Mouse (Mus musculus) fibroblast of lung, adult 2 months (primary cell): ENCODE data around the gene Gm21885.
"Not testable (repeated sequence)": the region's sequence is repeated elsewhere in the genome, so short reads cannot be mapped to it uniquely, and the experiment has no call there.

ENCODE experiments used
- DNase-seq: peaks from one replicate; pipeline ENCODE4 v3.0.0-alpha.2; 2011; ENCODE audit warnings: low read depth

The Gm21885 gene

DNA sequence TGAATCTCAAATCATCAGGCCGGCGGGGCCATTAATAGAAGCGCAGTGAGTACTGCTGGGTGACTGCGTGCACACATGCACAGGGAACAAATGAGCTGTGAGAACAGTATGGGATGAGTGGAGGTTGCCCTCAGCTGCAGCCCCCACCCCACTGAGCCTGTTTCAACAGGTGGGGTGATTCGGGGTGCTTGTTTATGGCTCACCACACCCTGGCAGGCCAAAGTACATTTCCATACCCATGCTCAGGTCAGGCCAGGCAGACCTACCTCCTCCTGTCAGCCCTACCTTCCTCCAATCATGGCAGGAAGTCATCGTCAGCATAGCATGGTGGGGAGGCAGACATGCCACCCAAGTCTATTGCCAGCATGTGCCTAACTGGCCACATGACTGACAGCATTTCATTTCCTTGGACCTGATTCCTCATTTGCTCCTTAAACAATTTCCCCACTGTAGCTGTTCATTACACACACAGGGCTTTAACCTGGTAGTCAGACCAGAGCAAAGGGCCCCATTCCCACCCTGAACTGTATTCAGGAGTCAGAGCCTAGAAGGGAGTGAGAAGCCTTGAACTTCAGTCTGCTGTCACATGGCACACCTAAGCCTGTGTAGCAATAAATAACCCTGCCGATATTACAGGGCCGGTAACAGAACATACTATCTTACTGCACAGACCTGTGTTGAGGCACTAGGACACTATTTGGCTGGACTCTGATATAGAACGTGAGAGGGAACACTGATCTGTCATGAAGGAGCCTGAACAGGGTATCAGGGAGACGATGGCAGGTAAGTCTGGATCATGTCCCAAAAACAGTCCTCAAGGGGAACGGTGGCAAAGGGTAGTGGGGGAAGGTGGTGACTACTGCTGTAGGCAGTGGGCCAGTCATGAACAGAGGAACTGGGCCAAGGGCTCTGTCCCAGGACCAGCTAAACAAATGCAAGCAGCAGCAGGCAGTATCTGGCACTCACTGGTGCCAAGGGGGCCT is at the start of gene Gm21885:
Gene Gm21885 (plus strand): TSS at position 675 of the 983 bp plus-strand sequence.
- DNase-seq, result no peak

- no peak for DNase-seq
Measured at GRCm38 (mm10) chr11:94233405-94233804, 48.3 kb upstream of the Gm21885 start.

- no peak for DNase-seq
Measured at GRCm38 (mm10) chr11:94234380-94234779, 47.3 kb upstream of the Gm21885 start.

DNA sequence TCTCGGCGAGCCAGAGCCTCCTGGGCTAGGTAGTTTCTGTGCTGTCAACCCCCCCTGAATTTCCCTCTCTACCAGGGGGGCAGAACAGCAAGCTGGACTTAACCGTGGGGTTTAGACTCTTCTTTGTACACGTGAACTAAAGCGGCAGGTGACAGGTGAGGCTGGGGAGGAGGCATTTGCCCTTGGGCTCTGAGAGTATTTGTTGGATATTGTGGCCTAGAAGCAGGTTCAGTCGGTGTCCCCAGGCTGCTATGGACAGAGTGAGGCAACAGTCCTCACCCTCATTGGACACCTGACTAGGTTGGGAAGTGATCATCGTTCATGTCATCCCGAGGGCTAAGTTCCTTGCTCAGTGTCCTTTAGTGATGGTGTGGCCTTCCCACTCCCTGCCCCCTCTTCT is 46.8 kb upstream of the Gm21885 start:
- DNase-seq, result no peak

GRCm38 (mm10) chr11:94236074-94236473 is 45.6 kb upstream of the Gm21885 start:
- DNase-seq, result no peak

- DNase-seq, result no peak
Measured at GRCm38 (mm10) chr11:94238786-94239185, 42.9 kb upstream of the Gm21885 start.

GRCm38 (mm10) chr11:94239706-94240105 is 42.0 kb upstream of the Gm21885 start:
- no peak for DNase-seq

DNA sequence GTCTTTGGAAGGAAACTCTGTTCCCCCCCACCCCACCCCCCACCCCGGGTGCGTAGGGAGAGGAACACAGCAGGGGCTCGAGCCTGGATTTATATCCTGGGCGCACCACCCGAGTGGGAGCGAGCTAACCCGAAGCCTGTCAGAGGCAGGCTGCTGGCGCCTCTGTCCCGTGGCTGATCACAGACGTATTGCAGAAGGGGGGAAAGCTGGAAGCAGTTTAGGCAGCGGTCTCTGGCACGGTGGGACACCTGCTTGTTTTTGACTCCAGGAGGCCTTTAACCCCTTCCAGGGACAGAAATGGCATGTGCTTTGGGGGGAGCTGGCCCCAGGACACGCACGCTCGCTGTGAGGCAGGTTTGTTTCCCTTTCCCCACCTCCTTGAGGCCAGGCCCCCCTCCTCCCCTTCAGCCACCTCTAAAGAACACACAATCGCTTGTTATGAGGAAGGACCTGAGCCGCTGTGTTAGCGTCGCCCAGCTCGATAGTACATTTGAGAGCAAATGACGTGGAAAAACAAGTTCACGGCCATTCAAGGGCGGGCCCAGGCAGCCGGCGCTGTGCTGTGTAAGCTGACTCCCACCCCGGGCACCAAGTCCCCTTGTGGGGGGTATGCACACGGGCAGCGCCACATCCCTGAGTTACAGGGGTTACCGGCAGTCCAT is 38.8 kb upstream of the Gm21885 start:
- no peak for DNase-seq

DNA sequence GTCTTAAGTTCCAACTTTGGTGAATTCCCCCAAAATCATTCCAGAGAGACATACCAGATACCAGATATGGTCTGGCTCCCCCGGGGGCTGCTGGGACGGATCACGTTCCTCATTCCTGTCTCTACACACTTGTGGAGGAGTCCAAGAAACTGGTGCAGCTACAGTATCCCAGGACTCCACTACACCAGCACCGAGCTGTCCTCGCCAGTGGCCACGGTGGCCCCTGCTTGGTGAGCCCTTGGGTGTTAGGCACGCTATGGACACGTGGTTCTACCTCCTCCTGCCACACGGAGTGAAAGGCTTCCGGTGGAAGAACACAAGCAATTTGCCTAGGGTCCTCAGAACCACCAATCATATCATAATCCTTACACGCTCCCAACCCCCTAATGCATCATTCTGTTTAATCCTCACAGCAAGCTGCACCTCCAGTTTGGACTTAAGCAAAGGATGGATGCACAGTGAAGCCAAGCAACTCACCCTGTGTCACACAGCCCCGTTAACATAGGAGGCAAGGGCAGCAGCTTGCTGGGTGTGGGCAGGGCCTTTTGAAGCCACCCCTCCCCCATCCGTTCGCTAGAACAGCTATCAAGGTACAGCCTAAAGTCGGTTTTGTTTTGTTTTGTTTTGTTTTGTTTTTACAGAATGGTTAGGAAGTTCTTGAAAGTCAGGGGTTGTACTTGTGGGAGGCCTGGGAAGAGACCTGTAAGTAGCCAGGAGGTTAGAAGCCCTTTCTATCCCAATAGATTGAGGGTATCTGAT is 38.1 kb upstream of the Gm21885 start:
- no peak for DNase-seq

DNA sequence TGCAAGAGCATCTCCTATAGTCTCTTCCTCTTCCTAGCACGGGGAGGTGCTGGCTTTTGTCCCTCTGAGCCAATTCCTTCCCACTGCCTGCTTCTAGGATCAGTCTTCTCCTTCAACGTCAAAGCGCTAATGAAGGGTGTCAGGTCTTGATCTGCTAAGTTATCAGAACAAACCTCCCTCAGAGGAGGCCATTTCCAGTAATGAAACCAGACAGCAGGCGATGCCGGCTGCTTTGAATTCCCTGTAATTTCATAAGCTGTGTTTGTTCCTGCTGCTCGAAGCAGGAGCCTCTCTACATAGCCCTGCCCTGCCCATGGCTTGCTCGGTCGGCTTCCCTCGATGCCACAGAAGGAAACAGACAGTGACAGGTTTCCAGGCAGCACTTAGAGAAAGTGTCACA is 37.3 kb upstream of the Gm21885 start:
- no peak for DNase-seq

DNA sequence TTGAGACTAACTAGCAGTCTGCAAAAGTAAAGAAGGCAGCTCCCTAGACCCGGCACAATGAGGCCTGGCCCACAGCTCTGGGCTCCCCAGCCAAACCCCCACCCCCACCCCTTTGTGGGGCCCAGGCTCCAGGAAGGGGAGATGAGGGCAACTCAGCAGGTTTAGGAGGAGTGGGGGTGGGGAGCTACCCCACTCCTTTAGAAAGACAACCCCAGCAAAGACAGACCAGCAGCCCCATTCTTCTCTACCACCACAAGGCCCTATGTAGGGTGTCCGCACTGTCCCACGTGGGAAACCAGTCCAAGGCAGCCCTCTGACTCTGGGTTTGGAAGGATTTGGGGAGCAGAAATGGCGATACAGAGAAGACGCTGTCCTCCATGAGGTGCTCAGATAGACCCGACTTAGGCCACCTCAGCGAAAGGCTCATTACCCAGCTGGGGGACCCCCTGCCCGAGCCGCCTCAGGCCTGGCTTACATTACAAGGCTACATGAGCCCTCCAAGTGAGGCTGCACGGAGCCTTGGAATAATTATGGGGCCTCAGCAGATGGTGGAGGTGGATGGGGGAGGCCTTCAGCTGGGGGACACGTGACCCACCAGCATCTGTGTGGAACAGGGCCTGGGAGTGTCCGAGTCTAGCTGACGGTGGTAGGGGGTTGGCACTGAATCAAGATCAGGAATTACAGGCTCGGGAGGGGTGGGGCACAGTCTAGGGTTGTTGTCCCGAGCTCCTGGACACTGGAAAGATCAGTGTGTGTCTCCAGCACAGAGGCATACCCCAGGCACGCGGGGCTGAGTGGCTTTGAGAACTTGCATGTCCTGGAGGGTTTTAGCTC is 35.5 kb upstream of the Gm21885 start, which contains the start of gene Wfikkn2:
Gene Wfikkn2 (minus strand): TSS at position 51 of the 834 bp plus-strand sequence.
- DNase-seq, result no peak

DNA sequence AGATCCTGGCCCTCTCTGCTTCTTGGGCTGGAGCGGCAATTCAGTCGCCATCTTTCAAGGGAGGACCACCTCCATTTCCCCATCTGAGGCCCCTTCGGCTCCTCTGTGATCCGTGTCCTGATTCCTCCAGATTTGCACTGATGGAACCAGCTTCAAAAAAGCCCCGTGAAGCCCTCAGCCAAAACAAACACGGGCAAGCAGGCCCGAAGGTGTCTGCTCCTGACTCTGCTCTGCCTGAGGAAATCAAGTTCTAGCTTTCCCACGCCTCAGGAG is 34.9 kb upstream of the Gm21885 start:
- no peak for DNase-seq

DNA sequence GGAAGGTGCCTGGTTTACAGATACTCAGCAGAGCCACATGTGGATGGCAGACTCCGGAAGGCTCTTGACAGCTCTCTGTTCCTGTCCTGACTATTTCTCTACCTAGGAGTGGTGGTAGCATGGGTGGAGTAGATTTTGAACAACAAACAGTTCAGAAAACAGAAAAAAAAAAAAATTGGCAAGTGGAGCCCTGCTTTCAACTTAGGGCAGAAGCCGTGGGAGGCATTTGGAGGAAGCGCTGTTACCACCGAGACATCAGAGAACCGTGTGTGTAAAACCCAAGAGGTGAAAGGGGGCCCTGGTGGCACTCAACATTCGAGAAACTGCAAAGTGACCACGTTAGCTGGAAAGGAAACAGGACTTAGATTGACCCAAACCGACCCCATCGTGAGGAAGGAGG is 28.5 kb upstream of the Gm21885 start:
- no peak for DNase-seq

DNA sequence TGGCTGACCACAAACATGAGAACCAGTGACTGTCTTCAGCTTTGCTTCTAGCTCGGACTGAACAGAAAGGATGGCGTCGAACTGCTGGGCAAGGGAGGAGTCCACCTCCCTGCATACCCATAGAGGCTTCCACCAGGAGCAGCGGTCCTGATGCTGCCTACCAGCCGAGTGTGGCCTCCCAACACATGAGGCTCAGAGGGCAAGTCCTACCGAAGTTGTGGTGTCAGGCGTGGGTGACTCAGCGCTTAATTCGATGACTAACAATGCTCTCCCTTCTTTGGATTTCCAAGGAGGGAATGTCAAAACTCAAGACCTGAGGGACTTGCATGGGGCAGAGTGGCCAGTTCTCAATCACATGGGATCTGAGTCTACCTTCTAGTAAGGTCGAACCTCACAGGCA is 28.0 kb upstream of the Gm21885 start:
- peak; percentile 95 for DNase-seq

- DNase-seq, result no peak
Measured at GRCm38 (mm10) chr11:94255733-94256132, 25.9 kb upstream of the Gm21885 start.

GRCm38 (mm10) chr11:94257987-94258386 is 23.7 kb upstream of the Gm21885 start:
- no peak for DNase-seq

DNA sequence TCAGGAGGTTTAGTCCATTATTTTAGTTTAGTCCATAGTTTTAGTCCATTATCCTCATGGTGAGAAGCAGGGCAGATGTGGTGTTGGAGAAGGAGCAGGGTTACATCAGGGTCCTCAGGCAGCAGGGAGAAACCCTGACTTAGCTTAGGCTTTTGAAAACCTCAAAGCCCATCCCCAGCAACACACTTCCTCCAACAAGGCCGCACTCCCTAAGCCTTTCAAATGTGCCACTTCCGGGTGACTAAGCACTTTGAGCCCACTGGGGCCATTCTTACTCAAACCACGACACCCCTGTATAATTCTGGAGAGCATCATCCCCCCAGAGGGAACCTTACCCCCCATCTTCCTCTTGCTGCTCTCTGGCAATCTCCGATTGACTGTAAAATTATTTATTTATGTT is 21.9 kb upstream of the Gm21885 start:
- DNase-seq, result no peak

DNA sequence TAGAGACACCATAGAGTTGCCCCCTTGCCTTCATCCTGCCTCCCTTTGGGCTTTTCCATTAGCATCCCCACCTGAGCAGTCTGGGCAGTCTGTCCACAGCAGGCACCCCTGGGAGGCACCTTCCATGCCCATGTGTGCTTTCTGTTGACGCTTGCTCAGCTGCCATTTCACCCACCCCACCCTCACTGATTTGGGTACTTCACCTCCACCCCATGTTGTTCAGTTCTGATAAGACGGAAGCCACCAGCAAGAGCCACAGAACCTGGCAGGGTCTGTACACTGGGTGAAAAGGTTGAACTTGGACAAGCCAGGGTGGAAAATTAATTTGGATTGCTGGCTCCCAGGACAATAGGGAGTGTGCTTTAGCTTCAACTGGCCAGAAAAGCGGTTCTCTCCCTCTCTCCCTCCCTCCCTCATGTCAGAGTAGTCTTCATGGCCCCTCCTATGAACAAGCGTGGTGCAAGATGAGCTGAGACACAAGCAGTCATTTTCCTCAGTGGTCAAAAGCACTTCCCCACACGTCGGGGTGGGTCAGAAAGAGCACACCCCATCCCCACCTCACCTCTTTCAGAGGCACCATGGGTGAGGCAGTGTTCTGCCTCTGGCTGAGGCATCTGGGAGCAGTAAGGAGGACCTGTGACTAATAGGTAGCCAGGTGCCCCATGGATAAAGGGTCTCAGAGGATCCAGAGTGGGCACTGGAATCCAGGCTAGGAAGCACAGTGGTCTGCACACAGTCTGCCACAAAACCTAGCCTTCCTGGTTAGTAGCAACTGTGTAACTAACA is 19.9 kb upstream of the Gm21885 start:
- DNase-seq, result no peak

GRCm38 (mm10) chr11:94265134-94265785 is 16.4 kb upstream of the Gm21885 start:
- peak; percentile 63 for DNase-seq

DNA sequence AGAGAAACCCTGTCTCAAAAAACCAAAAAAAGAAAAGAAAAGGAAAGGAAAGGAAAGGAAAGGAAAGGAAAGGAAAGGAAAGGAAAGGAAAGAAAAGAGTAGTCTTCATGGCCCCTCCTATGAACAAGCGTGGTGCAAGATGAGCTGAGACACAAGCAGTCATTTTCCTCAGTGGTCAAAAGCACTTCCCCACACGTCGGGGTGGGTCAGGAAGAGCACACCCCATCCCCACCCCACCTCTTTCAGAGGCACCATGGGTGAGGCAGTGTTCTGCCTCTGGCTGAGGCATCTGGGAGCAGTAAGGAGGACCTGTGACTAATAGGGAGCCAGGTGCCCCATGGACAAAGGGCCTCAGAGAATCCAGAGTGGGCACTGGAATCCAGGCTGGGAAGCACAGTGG is 15.5 kb upstream of the Gm21885 start:
- DNase-seq, result not testable (repeated sequence)
